In the genomic region with DNA sequence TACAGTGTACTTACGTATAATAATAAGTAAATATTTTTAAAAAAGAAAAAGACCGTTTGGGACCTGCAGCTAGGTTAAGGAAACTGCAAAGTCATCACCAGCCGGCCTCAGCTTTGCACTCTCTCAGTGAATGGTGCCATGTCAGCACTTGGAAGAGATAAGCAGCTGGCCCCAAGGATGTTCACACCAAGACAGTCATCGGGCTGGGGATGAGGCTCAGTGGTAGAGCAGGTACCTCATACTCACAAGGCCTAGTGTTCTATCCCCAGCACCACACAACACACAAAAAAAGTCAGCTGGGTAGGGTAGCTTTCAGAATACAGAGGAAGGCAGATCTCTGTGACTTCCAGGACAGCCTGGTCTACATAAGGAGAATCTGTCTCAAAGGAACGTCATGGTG, we compare ENCODE assay signal across 14 mouse cellular contexts. TPM values are rescaled to one million over a fixed set of nuclear protein-coding genes. Genes with fewer than 3 reads are reported as not detected.
A peak's percentile ranks its signal among the peaks of the same experiment; 100 is the strongest.
DNase-seq lines count a peak whose midpoint lies in the region; ATAC-seq and TF ChIP-seq lines count a peak whose summit lies in the region.
"Had no signal": no experiment of that assay in that cellular context is flagged by ENCODE, and none has a peak within 500 bp of the region (broad histone marks: within the 10 kb centered on the region; RNA-seq: fewer than 3 reads in every experiment).

No protein-coding gene starts in this region.

- no peak overlapping the region for H3K9ac ChIP-seq in embryonic facial prominence, embryonic 14.5 days (ENCODE audit: low read depth, low read length)
- H3K9ac ChIP-seq in liver, postnatal 0 days (replicated peaks): no peak overlapping the region

- peak overlapping the region; percentile 39 for H3K27ac ChIP-seq in bone marrow, adult 2 months (ENCODE audit: control insufficient read depth, insufficient read depth, low read depth, low read length, poor library complexity)
- no peak overlapping the region for H3K27ac ChIP-seq in embryonic facial prominence, embryonic 14.5 days (replicated peaks; ENCODE audit: low read depth, low read length)
- H3K27ac ChIP-seq in liver, postnatal 0 days (ENCODE audit: low read depth): peak overlapping the region; percentile 96
- no peak overlapping the region for H3K27ac ChIP-seq in layer of hippocampus, adult 2 months
- H3K27ac ChIP-seq: macrophage had no signal

- DNase-seq in embryonic facial prominence, embryonic 14.5 days (ENCODE audit: low spot score): no peak
- DNase-seq in liver, postnatal 0 days: peak; percentile 63
- no peak for DNase-seq in cerebellum, postnatal 4 days (ENCODE audit: low spot score in 2 of 2)
- DNase-seq in thymus, postnatal 14 days: no peak
- DNase-seq in layer of hippocampus, adult 2 months (ENCODE audit: low spot score in 2 of 2): no peak
- DNase-seq: adrenal gland, adult 2 months; cerebellum, adult 8-10 months; heart, postnatal 4 days; right cerebral cortex, postnatal 4 days; thymus, postnatal 36 days had no signal

- no peaks in the 10 kb centered on the region for H3K9me3 ChIP-seq in megakaryocyte, embryonic 14.5 days
- H3K9me3 ChIP-seq in embryonic facial prominence, embryonic 14.5 days (ENCODE audit: control insufficient read depth, low read length): no peaks in the 10 kb centered on the region
- no peaks in the 10 kb centered on the region for H3K9me3 ChIP-seq in liver, postnatal 0 days (ENCODE audit: low read length)

- TF ChIP-seq EP300 in liver, postnatal 0 days (IDR thresholded peaks at IDR 0.05; ENCODE audit: low read depth): peak; percentile 71

- H3K27me3 ChIP-seq in megakaryocyte, embryonic 14.5 days (replicated peaks): no peaks in the 10 kb centered on the region
- no peaks in the 10 kb centered on the region for H3K27me3 ChIP-seq in embryonic facial prominence, embryonic 14.5 days (replicated peaks; ENCODE audit: control insufficient read depth, insufficient read depth, low read length)
- H3K27me3 ChIP-seq in liver, postnatal 0 days (ENCODE audit: insufficient read depth, low read length): no peaks in the 10 kb centered on the region

- no peak for TF ChIP-seq POLR2A in bone marrow, adult 2 months (IDR thresholded peaks at IDR 0.05; ENCODE audit: borderline replicate concordance, control insufficient read depth, low read depth, low read length)

- H3K4me2 ChIP-seq in embryonic facial prominence, embryonic 14.5 days (ENCODE audit: low read depth, low read length): 0 out of 2 replicates have a peak overlapping the region, but pooled peaks have one; percentile 88
- peak overlapping the region; percentile 91 for H3K4me2 ChIP-seq in liver, postnatal 0 days (ENCODE audit: low read depth, low read length)

- TF ChIP-seq CTCF in bone marrow, adult 2 months (IDR thresholded peaks at IDR 0.05; ENCODE audit: control insufficient read depth, insufficient read depth, low read length): no peak
- no peak for TF ChIP-seq CTCF in liver, postnatal 0 days (IDR thresholded peaks at IDR 0.05; ENCODE audit: low read depth)
- TF ChIP-seq CTCF in layer of hippocampus, adult 2 months (conservative IDR thresholded peaks at IDR 0.05): no peak

- H3K4me1 ChIP-seq in megakaryocyte, embryonic 14.5 days: peaks cover 60% of the 10 kb centered on the region
- peaks cover 1% of the 10 kb centered on the region for H3K4me1 ChIP-seq in bone marrow, adult 2 months (ENCODE audit: control insufficient read depth, insufficient read depth, low read length)
- H3K4me1 ChIP-seq in embryonic facial prominence, embryonic 14.5 days (ENCODE audit: control insufficient read depth, insufficient read depth, low read length): peaks cover 7% of the 10 kb centered on the region
- H3K4me1 ChIP-seq in liver, postnatal 0 days (ENCODE audit: insufficient read depth): peaks cover 21% of the 10 kb centered on the region

- 60% methylated on average over 5 of the region's 5 CpGs for WGBS in bone marrow, adult 2 months
- WGBS in embryonic facial prominence, embryonic 14.5 days: 90% methylated on average over 5 of the region's 5 CpGs
- 55% methylated on average over 5 of the region's 5 CpGs for WGBS in liver, postnatal 0 days (ENCODE audit: insufficient replicate concordance)

- H3K4me3 ChIP-seq in megakaryocyte, embryonic 14.5 days (replicated peaks): peak overlapping the region; percentile 85
- no peak overlapping the region for H3K4me3 ChIP-seq in bone marrow, adult 2 months (replicated peaks; ENCODE audit: control insufficient read depth, low read depth, low read length)
- 0 out of 2 replicates have a peak overlapping the region, but pooled peaks have one; percentile 99 for H3K4me3 ChIP-seq in embryonic facial prominence, embryonic 14.5 days (ENCODE audit: low read depth, low read length)
- H3K4me3 ChIP-seq in liver, postnatal 0 days (ENCODE audit: low read depth, low read length): peak overlapping the region; percentile 98
- no peak overlapping the region for H3K4me3 ChIP-seq in layer of hippocampus, adult 2 months

- ATAC-seq in megakaryocyte, adult 5-6 weeks (ENCODE audit: poor library complexity, severe bottlenecking): no peak
- no peak for ATAC-seq in embryonic facial prominence, embryonic 14.5 days (ENCODE audit: low read depth)
- peak; percentile 68 for ATAC-seq in liver, postnatal 0 days

- H3K36me3 ChIP-seq in megakaryocyte, embryonic 14.5 days (replicated peaks; ENCODE audit: low read length): peaks cover 46% of the 10 kb centered on the region
- H3K36me3 ChIP-seq in embryonic facial prominence, embryonic 14.5 days (ENCODE audit: control insufficient read depth, insufficient read depth, low read length): peaks cover 24% of the 10 kb centered on the region
- H3K36me3 ChIP-seq in liver, postnatal 0 days (replicated peaks; ENCODE audit: insufficient read depth, low read length): peaks cover 30% of the 10 kb centered on the region

RNA-seq across cellular contexts. Expression of a gene that starts 1.9 kb away (rescaled TPM):
- polyA plus RNA-seq in megakaryocyte, embryonic 14.5 days (2012; ENCODE audit: insufficient read depth, low replicate concordance): 41.3 and 62.6 TPM in 2 replicates
- total RNA-seq in megakaryocyte, adult 5-6 weeks (2015): 14.9 and 18.5 TPM in 2 replicates
- 20.6 and 26.2 TPM in 2 replicates for total RNA-seq in megakaryocyte, adult 5-6 weeks (2017)
- 48.2 and 49.8 TPM in 2 replicates for polyA plus RNA-seq in bone marrow, adult 2 months (2011; ENCODE audit: insufficient read depth, insufficient read length, low replicate concordance, missing spikeins)
- 48.3 and 51.4 TPM in 2 replicates for polyA plus RNA-seq in embryonic facial prominence, embryonic 14.5 days (2014; fragmentation: Nextera tagmentation; extraction: Ambion mirVana)
- 42.9 and 45.2 TPM in 2 replicates for polyA plus RNA-seq in liver, postnatal 0 days (2015; fragmentation: Nextera tagmentation; extraction: Ambion mirVana)
- total RNA-seq in layer of hippocampus, adult 2 months (2021): 10 to 100 TPM; 80.6 to 86.0 TPM

RNA-seq across cellular contexts. Expression of a gene that starts 12.8 kb away (rescaled TPM):
- polyA plus RNA-seq in megakaryocyte, embryonic 14.5 days (2012; ENCODE audit: insufficient read depth, low replicate concordance): 295 and 453 TPM in 2 replicates
- 49.7 and 51.4 TPM in 2 replicates for total RNA-seq in megakaryocyte, adult 5-6 weeks (2015)
- total RNA-seq in megakaryocyte, adult 5-6 weeks (2017): 21.4 and 25.3 TPM in 2 replicates
- polyA plus RNA-seq in bone marrow, adult 2 months (2011; ENCODE audit: insufficient read depth, insufficient read length, low replicate concordance, missing spikeins): 34.8 and 42.1 TPM in 2 replicates
- polyA plus RNA-seq in embryonic facial prominence, embryonic 14.5 days (2014; fragmentation: Nextera tagmentation; extraction: Ambion mirVana): 87.6 and 97.8 TPM in 2 replicates
- 54.2 and 55.5 TPM in 2 replicates for polyA plus RNA-seq in liver, postnatal 0 days (2015; fragmentation: Nextera tagmentation; extraction: Ambion mirVana)
- 100 to 1,000 TPM in 1 of 2 experiments, 10 to 100 TPM in 1; 95.3 to 103 TPM for total RNA-seq in layer of hippocampus, adult 2 months (2021)

RNA-seq across cellular contexts. Expression of a gene that starts 21.7 kb away (rescaled TPM):
- polyA plus RNA-seq in megakaryocyte, embryonic 14.5 days (2012; ENCODE audit: insufficient read depth, low replicate concordance): 71.2 and 91.8 TPM in 2 replicates
- total RNA-seq in megakaryocyte, adult 5-6 weeks (2015): 6.4 and 7.6 TPM in 2 replicates
- 10.0 and 11.6 TPM in 2 replicates for total RNA-seq in megakaryocyte, adult 5-6 weeks (2017)
- polyA plus RNA-seq in bone marrow, adult 2 months (2011; ENCODE audit: insufficient read depth, insufficient read length, low replicate concordance, missing spikeins): 4.7 and 11.0 TPM in 2 replicates
- polyA plus RNA-seq in embryonic facial prominence, embryonic 14.5 days (2014; fragmentation: Nextera tagmentation; extraction: Ambion mirVana): 50.5 and 56.1 TPM in 2 replicates
- polyA plus RNA-seq in liver, postnatal 0 days (2015; fragmentation: Nextera tagmentation; extraction: Ambion mirVana): 82.2 and 96.5 TPM in 2 replicates
- 10 to 100 TPM; 22.6 to 23.8 TPM for total RNA-seq in layer of hippocampus, adult 2 months (2021)

RNA-seq across cellular contexts. Expression of a gene that starts 36.4 kb away (rescaled TPM):
- 3.7 and 4.5 TPM in 2 replicates for polyA plus RNA-seq in megakaryocyte, embryonic 14.5 days (2012; ENCODE audit: insufficient read depth, low replicate concordance)
- 61.0 and 62.7 TPM in 2 replicates for total RNA-seq in megakaryocyte, adult 5-6 weeks (2015)
- total RNA-seq in megakaryocyte, adult 5-6 weeks (2017): 63.0 and 68.6 TPM in 2 replicates
- 16.8 and 22.9 TPM in 2 replicates for polyA plus RNA-seq in bone marrow, adult 2 months (2011; ENCODE audit: insufficient read depth, insufficient read length, low replicate concordance, missing spikeins)
- polyA plus RNA-seq in embryonic facial prominence, embryonic 14.5 days (2014; fragmentation: Nextera tagmentation; extraction: Ambion mirVana): 47.2 and 48.0 TPM in 2 replicates
- 15.9 and 16.7 TPM in 2 replicates for polyA plus RNA-seq in liver, postnatal 0 days (2015; fragmentation: Nextera tagmentation; extraction: Ambion mirVana)
- total RNA-seq in layer of hippocampus, adult 2 months (2021): 10 to 100 TPM; 27.3 to 28.5 TPM

RNA-seq across cellular contexts. Expression of a gene that starts 38.9 kb away (rescaled TPM):
- polyA plus RNA-seq in megakaryocyte, embryonic 14.5 days (2012; ENCODE audit: insufficient read depth, low replicate concordance): 27.0 and 31.8 TPM in 2 replicates
- total RNA-seq in megakaryocyte, adult 5-6 weeks (2015): 60.7 and 76.8 TPM in 2 replicates
- total RNA-seq in megakaryocyte, adult 5-6 weeks (2017): 54.9 and 60.4 TPM in 2 replicates
- 39.0 and 65.5 TPM in 2 replicates for polyA plus RNA-seq in bone marrow, adult 2 months (2011; ENCODE audit: insufficient read depth, insufficient read length, low replicate concordance, missing spikeins)
- polyA plus RNA-seq in embryonic facial prominence, embryonic 14.5 days (2014; fragmentation: Nextera tagmentation; extraction: Ambion mirVana): 81.7 and 89.4 TPM in 2 replicates
- 351 and 364 TPM in 2 replicates for polyA plus RNA-seq in liver, postnatal 0 days (2015; fragmentation: Nextera tagmentation; extraction: Ambion mirVana)
- 10 to 100 TPM; 35.2 to 36.1 TPM for total RNA-seq in layer of hippocampus, adult 2 months (2021)

Comparison
In these comparisons a context has a peak if more than half of its experiments do, and no peak if none do; other contexts are left out.
1. H3K4me3 ChIP-seq: peak in megakaryocyte, embryonic 14.5 days (single experiment), embryonic facial prominence, embryonic 14.5 days (single experiment) and liver, postnatal 0 days (single experiment); none in bone marrow, adult 2 months (single experiment) and layer of hippocampus, adult 2 months (single experiment).
2. H3K27ac ChIP-seq: peak in bone marrow, adult 2 months (single experiment) and liver, postnatal 0 days (single experiment); none in embryonic facial prominence, embryonic 14.5 days (single experiment) and layer of hippocampus, adult 2 months (single experiment).